Mouse (Mus musculus): ENCODE measurements around the gene Catsperz.

DNA sequence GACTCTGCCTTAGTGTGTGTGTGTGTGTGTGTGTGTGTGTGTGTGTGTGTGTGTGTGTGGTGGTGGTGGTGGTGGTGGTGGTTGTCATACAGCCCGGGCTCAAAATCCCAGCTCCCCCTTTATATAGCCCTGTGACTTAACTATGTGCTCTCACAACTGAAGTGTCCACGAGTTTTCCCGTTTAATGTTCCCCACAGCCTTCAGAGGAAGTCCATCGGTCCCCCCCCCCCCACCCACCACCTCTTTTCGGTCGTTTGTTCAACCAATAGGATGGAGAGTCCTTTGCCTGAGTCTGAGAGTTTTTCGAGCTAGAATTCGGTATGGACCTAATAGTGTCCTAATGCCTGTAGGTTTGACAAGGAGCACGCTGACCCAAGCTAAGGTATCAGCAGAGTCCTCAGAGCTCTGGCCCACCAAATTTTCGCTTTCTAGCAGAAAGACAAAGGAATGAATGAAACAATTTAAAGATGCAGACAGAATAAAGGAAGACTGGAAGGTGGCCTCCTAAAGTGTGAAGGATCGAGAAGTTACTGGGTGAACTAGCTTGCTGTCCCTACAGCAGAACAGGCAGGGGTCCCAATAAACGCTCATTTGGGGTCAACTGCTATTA, 48.5 kb upstream of the Catsperz start:
- no peak for TF ChIP-seq POLR2A (IDR thresholded peaks at IDR 0.05; ENCODE audit: control insufficient read depth, extremely low read depth, insufficient read depth, low read length, poor library complexity)
- no peak for TF ChIP-seq CTCF (IDR thresholded peaks at IDR 0.05; ENCODE audit: borderline replicate concordance, control insufficient read depth, extremely low read depth, insufficient read depth, low read length, poor library complexity)
